Mouse (Mus musculus) CD4-positive, CD25-positive, alpha-beta regulatory T cell, adult 4 months (primary cell): ENCODE results near the gene Tmem251. TPM values are rescaled to one million over a fixed set of nuclear protein-coding genes. Genes with fewer than 3 reads are reported as not detected.

Source experiments
- ATAC-seq: one replicate; pipeline ENCODE4 v1.8.0; 2017
- polyA plus RNA-seq, 2 experiments: library from polyadenylated mRNA; unstranded; fragments of 100-300 nt; shearing (Covaris generic); gene quantifications; one replicate each; pipeline ENCODE4 v1.2.1; 2017

The Tmem251 gene
- polyA plus RNA-seq = 1 to 10 TPM; 9.7 TPM

GRCm38 (mm10) chr12:102743589-102744574 is at the start of gene Tmem251, which contains the start of gene Moap1:
Tmem251 (plus strand) TSS chr12:102743762.
Moap1 (minus strand) TSS chr12:102743661.
- ATAC-seq = peak; percentile 89

GRCm38 (mm10) chr12:102695369-102696239 is 48.0 kb upstream of the Tmem251 start:
- ATAC-seq = peak; percentile 58

GRCm38 (mm10) chr12:102696635-102697354 is 46.8 kb upstream of the Tmem251 start:
- no peak for ATAC-seq

GRCm38 (mm10) chr12:102697381-102697780 is 46.2 kb upstream of the Tmem251 start:
- no peak for ATAC-seq

- ATAC-seq = no peak
Measured at GRCm38 (mm10) chr12:102698089-102698684, 45.4 kb upstream of the Tmem251 start.

- ATAC-seq = peak; percentile 32
Measured at GRCm38 (mm10) chr12:102699156-102699555, 44.4 kb upstream of the Tmem251 start.

GRCm38 (mm10) chr12:102700453-102700852 is 43.1 kb upstream of the Tmem251 start:
- no peak for ATAC-seq

- ATAC-seq = no peak
Measured at GRCm38 (mm10) chr12:102701691-102702207, 41.8 kb upstream of the Tmem251 start.

- peak; percentile 12 for ATAC-seq
Measured at GRCm38 (mm10) chr12:102702356-102703110, 41.0 kb upstream of the Tmem251 start.

- ATAC-seq = no peak
Measured at GRCm38 (mm10) chr12:102703111-102703412, 40.5 kb upstream of the Tmem251 start.

GRCm38 (mm10) chr12:102703441-102703840 is 40.1 kb upstream of the Tmem251 start:
- ATAC-seq = no peak

- ATAC-seq = peak; percentile 33
Measured at GRCm38 (mm10) chr12:102703921-102704408, 39.6 kb upstream of the Tmem251 start.

- ATAC-seq = peak; percentile 40
Measured at GRCm38 (mm10) chr12:102704457-102705198, 38.9 kb upstream of the Tmem251 start, which contains the start of gene Itpk1. Itpk1 (minus strand) TSS chr12:102704930.

GRCm38 (mm10) chr12:102705216-102705871 is 38.2 kb upstream of the Tmem251 start:
- peak; percentile 75 for ATAC-seq

- ATAC-seq = no peak
Measured at GRCm38 (mm10) chr12:102705906-102706640, 37.5 kb upstream of the Tmem251 start.

- no peak for ATAC-seq
Measured at GRCm38 (mm10) chr12:102706833-102707463, 36.6 kb upstream of the Tmem251 start.

- ATAC-seq = no peak
Measured at GRCm38 (mm10) chr12:102708220-102708619, 35.3 kb upstream of the Tmem251 start.

- no peak for ATAC-seq
Measured at GRCm38 (mm10) chr12:102709896-102710295, 33.7 kb upstream of the Tmem251 start.
